Mouse (Mus musculus) ovary, adult 18-20 months (tissue): Measurements from ENCODE around the gene Kctd17.

Source experiments
- DNase-seq: peaks from one replicate; pipeline ENCODE4 v3.0.0; 2022; ENCODE audit warnings: low spot score, mixed read lengths

Gene Kctd17

DNA sequence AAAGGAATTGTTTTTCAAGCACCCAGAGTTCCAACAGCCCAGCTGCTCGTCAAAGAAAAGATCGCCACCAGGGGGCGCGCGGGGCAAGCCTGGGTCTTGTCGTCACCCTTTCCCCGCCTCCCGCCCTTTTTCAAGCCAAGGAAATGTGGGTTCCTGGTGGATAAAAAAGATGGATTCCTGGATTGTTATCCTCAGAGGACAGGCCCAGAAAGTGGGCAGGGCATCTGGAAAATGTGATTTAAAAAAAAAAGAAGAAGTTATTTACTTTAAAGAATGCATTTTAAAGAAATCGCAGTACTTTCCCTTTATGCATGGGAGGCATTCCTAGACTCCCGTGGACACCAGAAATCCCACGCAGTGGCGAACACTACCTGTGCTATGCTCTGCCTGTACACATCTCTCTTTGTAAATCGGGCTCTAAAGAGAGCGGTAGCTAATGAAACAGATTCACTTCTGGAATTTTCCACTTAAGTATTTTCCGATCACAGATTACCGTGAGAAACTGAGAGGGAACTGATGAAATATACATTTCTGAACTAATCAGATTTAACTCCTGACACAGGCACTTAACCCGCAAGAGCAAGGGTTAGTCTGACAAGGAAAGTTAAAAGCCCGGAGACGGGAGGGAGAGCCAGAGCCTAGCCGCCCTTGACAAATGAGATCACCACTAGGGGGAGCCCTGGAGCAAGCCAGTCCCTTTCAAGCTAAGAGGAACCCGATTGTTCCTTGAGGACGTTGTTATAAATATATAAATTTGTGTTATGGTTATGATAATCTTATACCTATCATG lies 19.6 kb downstream of the Kctd17 start:
- DNase-seq: peak; percentile 83

DNA sequence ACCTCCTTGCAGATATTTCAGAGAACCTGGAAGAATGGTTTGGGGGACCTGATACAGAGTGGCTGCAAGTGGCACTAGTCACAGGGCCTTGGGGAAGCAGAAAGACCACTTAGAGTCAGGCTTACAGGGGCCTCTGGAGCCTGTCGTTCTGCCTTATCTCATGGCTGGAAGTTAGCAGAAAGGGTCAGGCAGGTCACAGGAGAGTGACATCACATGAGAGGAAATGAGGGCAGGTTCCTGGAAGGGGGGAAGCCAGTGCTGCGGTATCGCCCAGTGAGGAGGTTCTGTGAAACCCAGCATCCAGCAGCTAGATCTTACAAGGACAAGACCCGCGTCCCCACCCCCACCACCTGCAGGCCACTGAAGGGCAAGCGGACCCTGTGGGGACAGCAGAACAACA lies 20.8 kb downstream of the Kctd17 start:
- DNase-seq: no peak

DNA sequence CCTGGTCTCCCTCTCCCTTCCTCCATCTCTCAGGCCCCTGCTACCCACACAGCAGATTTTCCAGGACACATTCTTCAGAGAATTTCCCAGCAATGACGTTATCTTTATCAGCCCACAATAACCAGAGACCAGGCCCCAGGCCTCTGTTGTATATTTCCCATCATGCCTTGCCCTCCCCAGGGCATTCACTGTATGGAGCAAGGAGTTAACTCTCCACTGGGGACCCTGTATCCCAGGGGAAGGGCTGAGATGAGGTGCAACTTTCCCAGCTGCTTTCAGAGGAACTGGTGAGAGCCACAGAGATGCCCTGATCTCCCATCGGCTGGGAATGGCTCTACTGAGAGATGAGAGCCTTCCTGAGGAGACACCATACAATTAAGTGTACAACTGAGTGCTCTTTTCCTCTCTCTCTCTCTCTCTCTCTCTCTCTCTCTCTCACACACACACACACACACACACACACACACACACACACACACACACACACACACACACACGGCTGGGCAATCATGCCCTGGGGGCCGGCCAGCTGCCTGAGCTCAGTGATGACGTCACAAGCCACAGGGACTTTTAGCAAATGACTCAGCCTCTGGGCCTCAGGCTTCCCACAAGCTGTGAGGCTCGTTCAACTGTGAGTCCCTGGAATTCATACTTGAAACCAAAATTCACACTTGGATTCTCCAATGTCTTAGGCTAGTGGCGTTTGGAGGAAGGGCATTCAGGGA lies 21.5 kb downstream of the Kctd17 start:
- DNase-seq: no peak

DNA sequence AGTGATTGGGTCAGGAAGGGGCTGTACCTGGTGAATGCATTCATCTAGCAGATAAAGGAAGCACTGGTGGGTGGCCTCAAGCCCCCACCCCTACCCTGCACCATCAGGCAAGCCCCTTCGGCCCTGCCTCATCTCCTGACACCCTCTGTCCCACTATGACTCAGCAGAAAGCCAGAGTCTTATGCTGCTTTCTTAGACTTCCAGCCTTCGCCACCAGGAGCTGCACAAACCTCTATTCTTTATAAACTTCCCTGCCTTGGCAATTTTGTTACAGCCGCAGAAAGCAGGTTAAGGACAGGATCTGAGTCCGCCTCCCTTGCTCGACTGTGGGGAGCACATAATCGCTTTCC lies 22.0 kb downstream of the Kctd17 start:
- DNase-seq: no peak

DNA sequence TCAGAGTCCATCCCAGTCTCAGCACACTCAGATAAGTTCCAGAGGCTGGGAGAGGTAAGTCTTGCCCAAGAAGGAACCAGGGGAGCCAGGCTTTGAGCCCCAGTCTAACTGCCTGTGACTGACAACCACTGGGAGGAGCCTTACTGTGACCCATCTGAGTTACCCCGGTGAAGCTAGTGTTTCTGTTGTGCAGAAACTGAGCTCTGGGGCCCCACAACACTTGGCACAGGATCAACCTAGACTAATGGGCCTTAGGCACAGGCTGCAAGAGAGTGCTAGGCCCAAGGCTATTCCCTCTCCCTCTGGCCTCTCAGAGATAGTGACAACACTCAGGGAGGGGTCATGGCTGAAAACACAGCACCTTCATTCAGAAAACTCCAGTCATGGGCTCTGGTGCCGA lies 22.8 kb downstream of the Kctd17 start:
- no peak for DNase-seq

DNA sequence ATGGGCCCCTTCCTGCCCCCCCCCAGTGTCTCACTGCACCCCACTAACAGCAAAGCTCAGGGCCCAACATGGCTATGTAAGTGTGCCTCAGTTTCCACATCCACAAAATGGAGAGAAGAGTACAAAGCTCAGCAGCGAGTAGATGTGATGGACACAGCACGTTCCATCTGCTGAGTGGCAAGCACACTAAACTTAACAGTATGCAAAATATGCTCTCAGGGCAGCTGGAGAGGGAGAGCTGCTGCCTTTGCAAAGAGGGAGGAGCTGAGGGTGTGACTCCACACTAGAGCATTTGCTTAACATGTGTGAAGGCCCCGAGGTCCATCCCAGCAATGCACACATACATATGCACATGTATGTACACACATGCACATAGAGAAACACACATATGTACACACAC lies 24.6 kb downstream of the Kctd17 start:
- DNase-seq: no peak

DNA sequence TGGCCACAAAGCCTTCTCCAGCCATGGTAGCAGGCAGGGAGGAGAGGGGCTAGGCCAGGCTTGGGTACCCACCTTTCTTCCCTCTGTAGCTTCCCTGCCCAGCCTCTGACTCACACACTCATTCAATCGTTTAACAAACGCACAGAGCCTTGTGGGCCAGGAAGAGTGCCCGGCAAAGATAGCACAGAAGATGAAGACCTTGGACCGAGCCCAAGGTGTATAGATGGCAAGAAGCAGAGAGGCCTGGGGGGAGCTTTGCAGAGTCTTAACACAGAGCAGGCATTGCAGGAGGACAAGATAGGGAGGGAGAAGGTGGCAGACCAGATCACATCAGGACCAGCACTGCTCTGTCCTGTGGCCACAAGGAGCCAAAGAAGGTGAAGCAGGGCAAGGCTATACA lies 26.8 kb downstream of the Kctd17 start:
- DNase-seq: no peak

DNA sequence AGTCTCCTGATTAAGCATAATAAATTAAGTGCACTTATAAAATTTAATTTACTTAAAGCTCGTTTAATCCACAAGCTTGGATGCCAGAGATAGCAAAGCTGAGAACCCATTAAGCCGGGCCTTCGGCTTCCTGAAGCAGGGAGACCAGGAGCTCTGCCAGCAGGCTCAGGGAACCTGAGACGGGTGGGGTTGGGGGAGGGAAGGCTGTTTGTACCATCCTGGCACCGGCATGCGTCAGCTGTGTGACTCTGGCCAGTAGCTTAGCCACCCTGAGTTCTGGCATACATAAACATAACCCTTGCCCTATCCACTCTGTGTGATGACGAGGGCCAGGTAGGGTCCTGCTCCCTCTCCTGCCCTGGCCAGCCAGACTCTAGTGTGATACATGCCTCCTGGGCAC lies 27.7 kb downstream of the Kctd17 start:
- DNase-seq: no peak

DNA sequence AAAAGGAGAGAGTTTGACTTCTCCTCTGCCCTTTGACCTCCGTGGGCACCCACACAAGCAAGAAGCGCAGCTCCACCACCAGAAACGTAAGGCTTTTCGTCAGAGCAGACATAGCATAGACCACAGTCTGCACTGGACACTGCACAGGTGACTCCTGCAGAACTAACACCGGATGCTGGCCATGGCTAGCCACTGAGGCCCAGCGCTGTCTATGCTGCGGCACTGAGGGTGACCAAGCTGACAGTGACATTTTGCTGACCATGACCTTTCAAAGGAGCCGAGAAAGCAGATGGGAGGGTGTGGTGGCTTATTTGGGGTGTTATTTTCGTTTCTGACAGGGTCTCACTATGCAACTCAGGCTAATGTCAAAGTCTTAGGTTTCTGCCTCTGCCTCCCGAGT lies 28.8 kb downstream of the Kctd17 start:
- DNase-seq: no peak

DNA sequence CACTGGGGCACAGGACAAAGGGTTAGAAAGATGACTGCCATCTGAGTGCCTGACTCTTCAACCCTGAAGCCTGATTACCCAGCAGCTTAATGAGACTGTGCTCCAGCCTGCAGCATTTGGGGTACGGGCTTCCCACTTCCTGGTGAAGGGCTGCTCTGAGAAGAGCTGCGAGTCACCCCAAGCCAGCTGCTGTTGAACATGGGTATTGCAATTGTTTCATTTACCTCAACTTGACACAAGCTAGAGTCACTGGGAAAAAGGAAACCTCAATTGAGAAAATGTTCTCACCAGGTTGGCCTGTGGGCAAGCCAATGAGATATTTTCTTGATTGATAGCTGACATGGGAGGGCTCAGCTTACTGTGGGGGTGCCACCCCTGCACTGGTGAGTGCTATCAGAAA lies 34.6 kb downstream of the Kctd17 start:
- DNase-seq: no peak

DNA sequence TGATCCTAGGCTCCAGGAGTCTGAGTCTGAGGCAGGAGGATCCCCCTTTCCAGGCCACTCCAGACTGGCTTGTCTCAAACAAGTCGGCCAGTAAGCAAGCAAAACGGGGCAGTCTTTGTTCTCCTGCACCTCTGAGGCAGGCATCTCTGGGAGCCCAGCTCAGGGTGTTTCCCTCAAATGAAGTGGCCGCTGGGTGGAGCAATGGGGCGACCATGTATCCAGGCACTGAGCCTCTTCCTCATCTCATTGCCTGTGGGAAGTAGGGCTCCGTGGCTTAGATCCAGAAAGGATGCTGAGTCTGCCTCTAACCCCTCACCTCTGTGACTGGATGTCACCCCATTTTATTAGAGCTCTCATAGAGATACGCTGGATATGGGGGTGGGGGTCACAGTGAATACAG lies 38.4 kb downstream of the Kctd17 start:
- DNase-seq: no peak

DNA sequence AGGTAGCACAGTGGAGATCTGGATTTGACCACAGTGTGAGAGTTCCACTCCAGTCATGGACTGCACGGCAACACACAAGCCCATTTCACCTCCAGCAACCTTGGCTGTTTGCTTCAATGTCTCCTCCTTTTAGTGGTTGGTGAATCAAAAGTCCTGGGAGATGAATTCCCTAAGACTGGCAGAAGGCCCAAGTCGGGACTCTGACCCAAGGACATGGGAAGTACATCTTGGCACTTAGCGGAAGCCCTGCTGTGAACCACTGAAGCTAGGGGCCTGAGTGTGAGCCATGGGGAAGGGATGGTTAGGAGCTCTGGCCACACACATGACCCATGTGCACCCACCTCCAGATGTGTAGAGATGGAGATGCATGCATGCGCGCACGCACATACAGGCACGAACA lies 39.2 kb downstream of the Kctd17 start:
- DNase-seq: no peak

DNA sequence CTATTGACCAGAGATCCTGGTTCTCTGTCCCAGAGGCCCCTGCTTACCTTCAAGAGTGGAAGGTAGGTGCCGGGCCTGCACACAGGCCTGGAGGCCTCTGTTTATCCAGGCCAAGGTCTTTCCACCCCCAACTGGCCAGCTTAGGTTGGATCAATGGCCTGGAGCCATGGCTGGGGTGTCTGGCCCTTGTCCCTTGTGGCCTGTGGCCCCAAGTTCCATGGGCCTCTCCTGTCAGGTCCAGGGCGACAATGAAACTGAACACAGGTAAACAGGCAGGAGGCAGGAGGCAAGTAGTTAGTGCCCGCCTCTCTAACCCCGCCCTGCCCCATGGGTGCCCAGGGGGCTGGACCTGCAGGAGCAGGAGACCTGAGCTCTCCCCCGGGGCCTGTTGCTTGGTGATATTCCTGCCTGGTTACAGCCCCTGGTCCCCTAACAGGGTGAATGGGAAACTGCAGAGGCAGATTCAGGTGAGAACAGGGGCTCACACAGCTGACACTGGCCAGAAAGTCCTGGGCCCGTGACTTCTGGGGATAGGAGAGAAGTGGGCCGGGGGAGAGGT lies 40.1 kb downstream of the Kctd17 start, which contains the start of gene Tmprss6:
Gene Tmprss6 (minus strand): TSS at position 256 of the 559 bp plus-strand sequence.
- DNase-seq: no peak

DNA sequence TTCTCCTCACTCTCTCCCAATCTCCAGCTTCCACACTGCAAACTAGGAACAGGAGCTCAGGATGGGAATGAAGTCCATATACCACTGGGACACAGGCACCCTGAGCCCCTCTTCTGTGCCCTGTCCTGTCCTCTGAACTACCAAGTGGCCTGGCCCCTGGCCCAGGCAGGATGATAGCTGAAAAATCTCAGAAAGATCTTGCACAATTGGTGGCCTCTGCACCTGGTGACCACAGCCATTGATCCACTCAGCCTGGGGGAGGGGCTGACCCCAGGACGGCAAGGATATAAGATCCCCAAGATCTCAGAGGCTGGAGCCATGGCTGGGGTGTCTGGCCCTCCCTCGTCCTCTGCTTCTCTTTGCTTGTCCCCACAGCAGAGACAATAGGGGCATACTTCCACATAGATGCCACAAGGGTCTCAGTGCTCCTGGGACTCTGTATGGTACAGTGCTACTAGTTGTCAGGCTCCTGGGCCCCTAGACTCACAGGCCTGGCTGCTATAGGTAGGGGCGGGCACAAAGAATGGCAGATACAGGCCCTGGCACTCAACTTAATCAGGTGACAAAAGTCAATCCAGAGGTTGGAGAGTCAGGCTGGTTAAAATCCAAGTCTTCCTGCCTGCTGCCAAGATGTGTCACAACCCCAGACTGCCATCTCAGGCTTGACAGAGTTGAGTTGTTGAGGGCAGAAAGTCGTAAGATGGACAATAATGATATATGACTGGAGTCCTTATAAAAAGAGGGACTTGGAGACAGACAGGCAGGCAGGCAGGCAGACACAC lies 42.3 kb downstream of the Kctd17 start:
- DNase-seq: no peak

DNA sequence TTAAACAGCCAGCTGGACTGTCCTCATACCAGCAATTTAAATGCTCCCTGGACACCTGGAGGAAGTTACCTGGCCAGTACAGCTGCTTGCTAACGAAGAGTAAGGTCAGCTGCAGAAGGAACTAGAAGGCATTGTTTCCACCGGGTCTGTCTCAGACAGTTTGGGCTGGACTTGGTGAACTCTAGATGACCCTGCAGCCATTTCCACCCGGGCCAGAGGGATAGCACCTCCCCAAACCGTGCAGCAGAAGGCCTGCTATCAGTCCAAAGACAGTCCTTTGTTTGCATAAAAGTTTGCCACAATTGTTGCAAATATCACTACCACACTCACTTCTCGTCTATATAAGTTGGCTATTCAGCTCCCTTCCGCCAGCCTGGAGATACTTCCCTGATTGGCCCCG lies 43.5 kb downstream of the Kctd17 start:
- no peak for DNase-seq

DNA sequence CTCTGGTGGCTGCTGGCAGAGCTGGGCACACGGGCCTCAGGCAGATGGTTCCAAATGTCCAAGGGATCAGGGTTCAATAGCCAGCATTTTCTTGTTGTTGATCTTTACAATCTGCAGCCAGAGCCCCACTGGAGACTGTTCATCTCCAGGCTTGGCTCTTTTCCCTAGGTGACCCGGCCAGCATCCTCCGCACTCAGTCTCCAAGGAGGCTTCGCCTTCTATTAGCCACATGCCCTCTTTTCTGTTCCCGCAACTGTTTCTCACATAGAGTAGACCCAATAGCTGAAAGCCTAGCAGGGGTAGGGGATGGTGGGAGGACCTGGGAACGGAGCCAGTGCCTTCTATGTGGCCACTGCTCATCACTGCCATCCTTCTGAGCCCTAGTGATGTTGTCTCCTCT lies 45.1 kb downstream of the Kctd17 start:
- DNase-seq: no peak

DNA sequence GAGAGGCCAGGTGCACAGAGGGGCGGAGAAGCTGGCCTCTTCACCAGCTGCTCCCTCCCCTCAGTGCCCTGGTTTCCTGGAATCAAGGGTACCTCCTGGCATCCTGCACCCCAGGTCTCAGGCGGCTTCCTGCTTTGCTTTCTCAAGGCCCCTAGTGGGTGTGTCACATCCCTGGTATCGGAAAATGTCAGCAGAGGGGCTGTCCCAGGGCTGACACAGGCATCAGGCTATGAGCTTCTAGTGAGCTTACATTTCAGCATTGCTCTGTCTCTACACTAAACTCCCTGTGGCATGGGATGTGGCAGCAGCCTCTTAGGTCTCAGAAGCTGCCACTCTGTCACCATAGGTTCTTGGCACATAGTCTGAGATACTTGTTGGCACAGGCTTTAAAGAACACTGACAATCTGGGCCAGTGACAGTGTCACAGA lies 47.3 kb downstream of the Kctd17 start:
- DNase-seq: no peak

DNA sequence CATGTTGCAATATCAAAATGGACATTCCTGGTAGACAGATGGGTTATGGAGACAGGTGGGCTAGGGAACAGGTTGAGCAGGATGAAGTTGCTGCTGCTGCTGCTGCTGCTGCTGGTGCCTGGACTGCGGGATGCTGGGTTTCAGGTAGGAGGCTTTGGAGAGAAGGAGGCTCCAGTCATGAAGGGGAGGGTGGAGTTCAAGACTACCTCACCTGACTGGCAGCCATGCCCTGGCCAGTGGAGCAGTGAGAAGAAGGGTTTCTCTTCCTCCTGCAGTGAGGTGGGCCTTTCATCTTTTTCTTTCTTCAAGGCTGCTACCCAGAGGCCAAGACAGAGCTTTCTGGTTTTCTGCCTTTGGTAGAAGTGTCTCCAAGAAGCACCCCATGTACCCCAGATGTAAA lies 48.5 kb downstream of the Kctd17 start:
- no peak for DNase-seq

DNA sequence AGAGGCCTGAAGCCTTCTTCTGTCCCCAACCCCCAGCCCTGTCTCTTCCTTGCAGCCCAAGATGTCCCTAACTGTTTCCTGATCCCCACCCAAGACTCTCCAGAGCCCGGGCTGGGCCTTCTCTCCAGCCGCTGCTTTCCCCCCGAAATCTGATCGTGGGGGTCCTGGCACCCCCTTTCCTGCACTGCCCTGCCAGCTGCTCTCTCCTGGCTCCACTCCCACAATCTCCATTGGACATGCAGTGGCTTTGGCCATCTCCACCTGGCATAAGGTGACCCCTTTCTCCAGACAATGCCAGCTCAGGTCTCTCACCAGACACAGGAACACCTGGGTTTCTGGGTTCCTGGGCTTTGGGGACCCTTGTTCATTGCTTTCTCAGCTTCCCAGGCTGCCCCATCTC lies 49.7 kb downstream of the Kctd17 start:
- no peak for DNase-seq

DNA sequence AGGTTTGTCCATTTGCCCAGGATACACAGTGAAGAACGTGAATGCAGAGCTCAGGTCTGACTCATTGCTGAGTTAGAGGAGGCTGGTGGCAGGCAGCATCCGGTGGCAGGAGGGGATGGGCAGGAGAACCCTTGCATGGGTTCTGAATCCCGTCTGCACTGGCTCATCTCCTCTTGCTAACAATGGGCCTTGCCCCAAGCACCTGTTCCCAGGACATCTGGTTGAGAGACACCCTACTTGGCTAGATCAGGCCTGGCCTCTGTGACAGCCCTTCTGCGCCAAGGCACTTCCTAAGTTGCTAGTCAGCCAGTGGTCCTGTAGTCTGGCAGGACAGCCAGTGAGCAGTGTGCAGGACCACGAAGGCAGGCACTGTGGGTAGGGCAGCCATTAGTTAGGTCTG lies 51.1 kb downstream of the Kctd17 start:
- no peak for DNase-seq

DNA sequence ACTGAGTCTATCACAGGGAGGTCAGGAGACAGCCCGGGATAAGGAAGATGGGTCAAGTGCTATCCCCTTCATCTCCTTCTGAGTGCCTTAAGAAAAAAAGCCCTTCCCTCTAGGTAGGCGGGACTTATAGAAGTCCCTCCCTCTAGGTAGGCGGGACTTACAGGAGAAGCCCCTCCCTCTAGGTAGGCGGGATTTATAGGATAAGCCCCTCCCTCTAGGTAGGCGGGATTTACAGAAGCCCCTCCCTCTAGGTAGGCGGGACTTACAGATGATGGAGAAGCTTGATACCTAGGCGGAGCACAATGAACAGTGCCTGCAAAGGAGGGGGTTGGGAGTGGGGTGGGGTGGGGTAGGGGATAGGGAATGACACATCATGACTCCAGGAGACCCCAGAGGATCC lies 51.7 kb downstream of the Kctd17 start:
- DNase-seq: no peak

DNA sequence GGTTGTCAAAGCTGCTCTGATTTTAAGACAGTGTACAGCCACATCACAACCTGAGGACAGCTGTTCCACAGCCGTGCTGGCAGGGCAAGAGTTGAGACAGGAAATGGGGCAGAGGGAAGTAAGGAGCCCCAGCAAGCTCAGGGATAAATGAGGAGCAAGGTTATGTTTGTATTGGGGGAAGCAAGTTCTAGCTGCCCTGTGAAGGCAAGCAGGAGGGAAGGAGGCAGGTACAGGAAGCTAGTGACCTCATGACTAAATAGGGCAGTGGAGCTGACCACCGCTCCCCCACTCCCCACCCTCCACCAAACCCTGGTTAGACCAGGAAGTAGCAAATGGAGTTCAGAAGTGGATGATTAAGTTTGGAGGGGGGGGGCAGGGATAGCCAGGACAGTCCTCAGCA lies 52.6 kb downstream of the Kctd17 start:
- DNase-seq: no peak
